Mouse (Mus musculus) adrenal gland, postnatal 25 days (tissue): Measurements from ENCODE around the gene Naa35. TPM values are rescaled to one million over a fixed set of nuclear protein-coding genes. Genes with fewer than 3 reads are reported as not detected.
A peak's percentile ranks its signal among the peaks of the same experiment; 100 is the strongest.

Experiments
- DNase-seq: peaks from one replicate; pipeline ENCODE4 v3.0.0; 2021; ENCODE audit warnings: mixed read lengths
- long read RNA-seq: library from polyadenylated mRNA; stranded (forward); transcript quantifications from one replicate; pipeline ENCODE4 v2.0.0, GENCODE M21; 2021
- total RNA-seq: library from RNA; stranded (reverse); gene quantifications from 2 replicates; pipeline ENCODE4 v1.2.3, GENCODE M21; 2021

Gene Naa35
- total RNA-seq, result 63.1 and 68.0 TPM in 2 replicates
- long read RNA-seq, transcript Naa35-201 (23 exons, 3,793 nt), result major isoform, 32 of 59 reads
- long read RNA-seq, partial matches to known transcripts, result 9 of 59 reads
- long read RNA-seq, other reads (novel, unspliced or antisense), result 17 of 59 reads

- peak; percentile 100 for DNase-seq
Measured at GRCm38 (mm10) chr13:59584947-59585647, at the start of gene Naa35, which contains the start of gene Agtpbp1. TSS of gene Naa35 (plus strand) at chr13:59585259. TSS of gene Agtpbp1 (minus strand) at chr13:59585227.

- no peak for DNase-seq
Measured at GRCm38 (mm10) chr13:59535746-59536145, 49.3 kb upstream of the Naa35 start.

DNA sequence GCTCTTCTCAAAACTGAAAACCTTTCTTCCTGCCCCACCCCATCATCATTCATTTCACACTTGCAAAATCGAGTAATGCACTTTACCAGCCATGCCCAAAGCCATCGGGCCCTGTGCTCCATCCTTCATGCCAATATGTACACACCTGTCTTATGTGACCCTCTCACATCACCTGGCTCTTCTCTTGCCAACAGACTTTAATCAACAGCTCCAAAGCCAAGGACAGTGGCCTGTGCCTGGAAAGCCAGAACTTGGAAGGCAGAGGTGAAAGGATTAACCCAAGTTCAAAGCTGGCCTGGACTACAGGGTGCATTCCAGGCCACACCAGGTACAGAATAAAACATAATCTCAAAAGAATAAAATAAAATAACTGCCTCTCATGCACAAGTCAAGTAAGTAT is 48.4 kb upstream of the Naa35 start:
- DNase-seq, result no peak

GRCm38 (mm10) chr13:59538661-59539060 is 46.4 kb upstream of the Naa35 start:
- DNase-seq, result no peak

- DNase-seq, result no peak
Measured at GRCm38 (mm10) chr13:59540030-59540429, 45.0 kb upstream of the Naa35 start.

DNA sequence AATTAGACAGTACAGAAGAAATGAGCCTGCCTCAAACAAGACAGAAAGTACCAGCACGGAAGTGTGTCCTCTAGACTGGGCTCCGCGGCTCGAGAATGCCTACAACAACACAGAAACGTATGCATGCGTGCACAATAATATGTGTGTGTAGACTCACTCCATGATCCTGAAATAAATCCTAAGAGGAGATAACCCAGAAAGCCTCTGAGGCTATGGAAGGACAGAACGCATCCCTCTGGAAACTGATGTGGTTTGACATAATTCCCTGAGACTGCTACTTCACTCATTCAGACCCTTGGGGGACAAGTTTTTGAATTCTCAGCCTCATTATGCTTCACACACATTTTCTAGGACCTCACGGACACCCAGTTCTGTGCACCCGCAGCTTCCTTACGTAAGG is 42.6 kb upstream of the Naa35 start:
- DNase-seq, result no peak

GRCm38 (mm10) chr13:59547091-59547490 is 38.0 kb upstream of the Naa35 start:
- no peak for DNase-seq

DNA sequence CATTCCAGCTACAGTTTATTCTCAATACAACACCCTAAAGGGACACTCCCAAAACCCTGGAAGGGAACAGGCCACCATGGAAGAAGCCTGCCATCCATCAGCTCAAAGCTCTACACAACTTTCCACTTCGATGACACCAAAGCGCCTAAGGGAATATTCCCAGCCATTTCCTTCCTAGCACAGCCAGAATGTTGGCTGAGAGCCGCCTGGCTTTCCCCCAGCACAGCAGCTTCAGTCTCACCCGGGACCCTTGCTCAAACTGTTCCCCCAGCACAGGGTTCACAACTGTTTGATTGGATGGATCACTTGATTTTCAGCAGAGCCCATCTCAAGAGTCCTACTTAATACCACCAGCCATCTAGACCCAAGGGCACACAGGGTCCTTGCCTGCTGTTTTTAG is 37.3 kb upstream of the Naa35 start:
- no peak for DNase-seq

DNA sequence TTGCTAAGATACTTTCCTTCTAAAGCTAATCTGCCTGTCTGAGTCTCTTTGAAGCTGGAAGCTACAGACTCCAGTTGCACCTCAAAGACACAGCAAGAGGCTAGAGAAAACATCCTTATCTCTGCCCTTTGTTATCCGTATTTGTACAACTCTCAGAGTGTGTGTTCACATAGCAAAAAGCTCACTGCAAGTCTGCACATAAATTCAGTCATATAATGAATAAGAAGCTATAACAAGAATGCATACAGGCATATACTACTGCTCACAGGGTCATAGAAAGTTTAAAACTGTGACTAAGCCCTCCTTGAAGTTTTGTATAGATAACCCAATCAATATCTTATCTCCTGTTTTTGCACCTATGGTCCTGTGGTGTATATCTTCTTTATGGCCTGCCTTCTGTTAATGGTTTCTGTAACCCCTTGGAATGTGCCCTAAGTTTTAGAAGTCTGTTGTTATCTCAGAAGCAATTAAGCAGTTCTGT is 35.7 kb upstream of the Naa35 start:
- DNase-seq, result no peak

DNA sequence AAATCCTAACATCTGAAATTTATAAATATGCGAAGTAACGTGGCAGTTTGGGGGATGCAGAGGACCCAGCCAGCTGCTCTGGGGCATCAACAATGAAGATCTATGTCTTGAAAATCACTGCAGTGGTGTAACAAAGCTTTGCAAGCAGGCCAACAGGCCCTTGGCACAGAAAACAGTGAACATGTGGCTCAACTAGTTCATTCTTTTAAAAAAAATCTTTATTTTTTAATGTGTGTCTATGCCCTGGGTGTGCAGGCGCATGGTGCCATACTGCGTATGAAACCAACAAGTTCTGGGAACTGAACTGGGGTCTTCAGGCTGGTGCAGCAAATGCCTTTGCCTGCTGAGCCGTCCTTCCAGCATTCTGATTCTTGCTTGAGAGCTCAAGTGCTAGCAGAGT is 32.8 kb upstream of the Naa35 start:
- DNase-seq, result no peak

GRCm38 (mm10) chr13:59552751-59553150 is 32.3 kb upstream of the Naa35 start:
- DNase-seq, result no peak

GRCm38 (mm10) chr13:59554772-59555505 is 30.1 kb upstream of the Naa35 start:
- DNase-seq, result no peak

- no peak for DNase-seq
Measured at GRCm38 (mm10) chr13:59555613-59556192, 29.4 kb upstream of the Naa35 start.

- DNase-seq, result peak; percentile 62
Measured at GRCm38 (mm10) chr13:59556670-59557069, 28.4 kb upstream of the Naa35 start.

DNA sequence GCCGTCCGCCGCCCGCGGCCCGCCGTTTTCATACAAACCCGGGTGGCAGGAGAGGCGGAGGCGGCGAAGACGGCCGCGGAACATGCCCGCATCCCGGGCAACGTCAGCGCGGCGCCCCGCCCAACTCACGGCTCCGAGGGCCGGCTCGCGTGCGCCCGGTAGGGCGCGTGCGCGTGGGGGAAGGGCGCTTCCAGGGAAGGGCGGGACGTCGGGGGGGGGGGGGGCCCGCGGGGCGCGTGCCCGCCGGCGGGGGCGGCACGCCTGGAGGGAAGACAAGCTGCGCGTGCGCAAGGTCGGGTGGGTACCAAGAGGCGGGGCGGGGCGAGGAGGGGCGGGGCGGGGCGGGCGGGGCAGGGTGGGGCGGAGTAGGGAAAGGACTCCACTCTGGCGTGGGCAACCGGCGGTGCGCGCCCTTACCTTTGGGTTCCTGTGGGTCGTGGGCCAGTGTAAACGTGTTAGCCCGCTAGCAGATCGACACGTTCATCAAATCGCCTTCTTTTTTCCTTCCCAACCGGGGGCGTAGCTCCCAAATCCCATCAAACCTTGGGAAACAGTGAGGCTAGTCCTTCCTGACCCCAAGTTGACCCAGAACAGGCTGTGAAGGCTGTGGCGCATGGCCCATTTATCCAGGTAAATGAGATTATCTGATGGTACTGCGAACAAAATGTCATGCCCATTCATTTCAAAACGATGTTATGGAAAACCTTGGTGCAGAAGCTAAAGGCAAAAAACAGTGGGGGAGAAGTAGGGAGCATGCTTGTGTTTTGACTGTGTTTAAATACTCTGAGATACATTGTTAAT is 27.7 kb upstream of the Naa35 start:
- DNase-seq, result peak; percentile 95

- no peak for DNase-seq
Measured at GRCm38 (mm10) chr13:59558776-59559175, 26.3 kb upstream of the Naa35 start.

GRCm38 (mm10) chr13:59562471-59562870 is 22.6 kb upstream of the Naa35 start:
- no peak for DNase-seq

GRCm38 (mm10) chr13:59564505-59564904 is 20.6 kb upstream of the Naa35 start:
- DNase-seq, result no peak

GRCm38 (mm10) chr13:59564923-59565322 is 20.1 kb upstream of the Naa35 start:
- no peak for DNase-seq

- no peak for DNase-seq
Measured at GRCm38 (mm10) chr13:59565945-59566520, 19.0 kb upstream of the Naa35 start.

- no peak for DNase-seq
Measured at GRCm38 (mm10) chr13:59571107-59571506, 14.0 kb upstream of the Naa35 start.

DNA sequence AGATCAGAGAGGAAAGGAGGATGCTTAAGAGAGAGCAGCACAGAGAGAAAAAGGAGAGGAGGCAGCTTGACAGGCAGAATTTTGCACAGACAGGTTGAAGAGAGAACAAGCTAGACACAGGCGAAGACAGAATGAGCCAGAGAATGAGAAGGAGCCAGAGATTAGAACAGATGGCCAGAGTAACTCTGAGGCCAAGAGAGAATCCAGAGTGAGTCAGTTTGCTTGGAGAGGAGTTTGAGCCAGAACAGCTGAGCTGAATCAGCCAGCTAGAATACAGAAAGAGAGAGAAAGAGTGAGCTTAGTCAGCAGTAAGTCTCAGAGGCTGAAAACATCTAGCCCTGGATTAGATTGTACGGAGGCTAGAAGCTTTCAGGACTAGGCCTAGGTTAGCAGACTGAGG is 12.5 kb upstream of the Naa35 start:
- DNase-seq, result no peak
